Mouse (Mus musculus) lung, adult 2 months (tissue): Measurements from ENCODE around the gene Cryge. TPM values are rescaled to one million over a fixed set of nuclear protein-coding genes. Genes with fewer than 3 reads are reported as not detected.

ENCODE experiments used
- DNase-seq: peaks from one replicate; pipeline ENCODE4 v3.0.0; 2022
- H3K4me1 ChIP-seq: fragments of 200-500 bp; 2 replicates; pipeline ENCODE4 v1.6.1; 2011; ENCODE audit warnings: low read length; ENCODE audit not compliant: control insufficient read depth, insufficient read depth
- H3K4me3 ChIP-seq: fragments of 200-500 bp; replicated peaks from 2 replicates; pipeline ENCODE3; 2011; ENCODE audit warnings: low read depth, mild to moderate bottlenecking, control low read depth, low read length; ENCODE audit errors: extremely low read depth
- CTCF ChIP-seq: fragments of 200-500 bp; IDR thresholded peaks from 2 replicates; pipeline ENCODE4 v1.5.1; 2011; ENCODE audit warnings: mild to moderate bottlenecking, low read length, control low read depth; ENCODE audit not compliant: insufficient read depth
- POLR2A ChIP-seq: fragments of 200-500 bp; IDR thresholded peaks from 2 replicates; pipeline ENCODE4 v1.6.1; 2011; ENCODE audit warnings: low read depth, mild to moderate bottlenecking, control low read depth, low read length, borderline replicate concordance; ENCODE audit errors: extremely low read depth
- WGBS: fragments of 180-500 bp; shearing (Covaris S2); methylation state at CpG from one replicate; pipeline ENCODE4 v1.1.7; 2018; 5-methylcytosine and 5-hydroxymethylcytosine counted together
- polyA plus RNA-seq: library from polyadenylated mRNA; depleted of rRNA; stranded (reverse); fragments of >200 nt; gene quantifications from 2 replicates; pipeline ENCODE4 v1.2.3, GENCODE M21; 2012; rRNA removed

The Cryge gene
- polyA plus RNA-seq, 1 experiment = not detected

GRCm38 (mm10) chr1:65028206-65028605, 22.7 kb downstream of the Cryge start:
- TF ChIP-seq POLR2A = no peak
- no peaks in the 10 kb centered on the region for H3K4me1 ChIP-seq
- H3K4me3 ChIP-seq = no peak overlapping the region
- 68% methylated on average over 9 of the region's 9 CpGs for WGBS
- no peak for DNase-seq

DNA sequence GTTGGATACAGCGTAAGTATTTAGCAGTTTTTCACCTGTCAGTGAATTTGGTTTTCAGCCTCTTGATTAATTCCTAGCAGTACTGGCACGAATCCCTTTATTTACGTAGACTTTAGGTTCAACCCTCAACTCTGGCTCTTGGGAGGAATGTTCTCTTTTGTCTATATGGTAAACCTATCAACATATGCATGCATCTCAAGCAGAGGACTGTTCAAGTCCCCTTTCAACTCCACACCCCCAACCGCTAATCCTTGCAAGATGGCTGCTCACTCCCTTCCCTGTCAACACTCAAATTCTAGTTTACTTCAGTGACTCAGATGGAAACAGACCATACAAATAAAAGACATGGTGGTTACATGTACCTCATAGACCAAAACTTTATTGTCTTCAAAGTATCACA, 38.2 kb downstream of the Cryge start:
- WGBS = 75% methylated on average over 4 of the region's 4 CpGs
- Histone ChIP-seq H3K4me3 (no peak overlapping the region), H3K4me1 (no peaks in the 10 kb centered on the region)
- no peak for DNase-seq
- TF ChIP-seq CTCF = no peak
- TF ChIP-seq POLR2A = no peak

DNA sequence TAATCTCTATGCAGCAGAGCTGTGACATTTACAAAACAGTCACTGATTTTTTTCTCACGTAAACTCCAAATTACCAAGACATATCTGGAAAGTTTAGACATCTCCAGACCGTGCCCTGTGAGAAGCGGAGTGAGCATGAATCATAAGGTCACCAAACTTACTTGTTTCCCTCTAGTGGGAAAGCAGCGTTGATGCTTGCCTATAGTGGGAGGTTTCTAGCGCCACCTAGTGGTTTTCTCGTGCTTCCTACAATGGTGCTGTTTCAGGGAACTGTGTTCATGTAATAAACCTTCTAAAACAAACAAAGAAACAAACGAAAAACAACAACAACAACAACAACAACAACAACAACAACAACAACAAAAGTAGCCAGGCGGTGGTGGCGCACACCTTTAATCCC, 40.8 kb downstream of the Cryge start:
- Histone ChIP-seq H3K4me3 (no peak overlapping the region), H3K4me1 (no peaks in the 10 kb centered on the region)
- DNase-seq = peak; percentile 24
- no peak for TF ChIP-seq POLR2A
- TF ChIP-seq CTCF = peak; percentile 71; the same call in 1 of the 2 replicates
- 7% methylated on average over 9 of the region's 9 CpGs for WGBS

GRCm38 (mm10) chr1:65005575-65005974, 45.4 kb downstream of the Cryge start:
- Histone ChIP-seq H3K4me3 (no peak overlapping the region), H3K4me1 (no peaks in the 10 kb centered on the region)
- DNase-seq = no peak
- TF ChIP-seq CTCF (no peak), POLR2A (no peak)
- 78% methylated on average over 6 of the region's 6 CpGs for WGBS

GRCm38 (mm10) chr1:65004526-65004925, 46.4 kb downstream of the Cryge start:
- Histone ChIP-seq H3K4me1 (no peaks in the 10 kb centered on the region), H3K4me3 (no peak overlapping the region)
- WGBS = 60% methylated on average over 4 of the region's 4 CpGs
- TF ChIP-seq POLR2A (no peak), CTCF (no peak)
- no peak for DNase-seq

Other genes starting within 250 kb of the Cryge start
- 6.9 and 10.5 TPM in 2 replicates for gene Plekhm3, start 94.3 kb downstream of the Cryge start, polyA plus RNA-seq
- gene Akr1cl, start 18.4 kb downstream of the Cryge start, polyA plus RNA-seq = not detected in 2 replicates
- gene Crygd, start 12.3 kb upstream of the Cryge start, polyA plus RNA-seq = not detected in 2 replicates
- gene Crygc, start 22.5 kb upstream of the Cryge start, polyA plus RNA-seq = not detected in 2 replicates
- gene Crygb, start 31.1 kb upstream of the Cryge start, polyA plus RNA-seq = not detected in 2 replicates
- gene Cryga, start 52.2 kb upstream of the Cryge start, polyA plus RNA-seq = not detected in 2 replicates
- gene Gm28845, start 68.4 kb upstream of the Cryge start, polyA plus RNA-seq = not detected in 2 replicates
- gene D630023F18Rik, start 72.1 kb upstream of the Cryge start, polyA plus RNA-seq = 0.05 and 0.06 TPM in 2 replicates
- gene Idh1, start 135.4 kb upstream of the Cryge start, polyA plus RNA-seq = 18.3 and 32.7 TPM in 2 replicates
- gene Pikfyve, start 135.5 kb upstream of the Cryge start, polyA plus RNA-seq = 5.6 and 8.1 TPM in 2 replicates
- not detected in 2 replicates for gene Pth2r, start 230.9 kb upstream of the Cryge start, polyA plus RNA-seq